Mouse (Mus musculus): ENCODE data around the gene 4930572O03Rik. TPM values are rescaled to one million over a fixed set of nuclear protein-coding genes. Genes with fewer than 3 reads are reported as not detected.
"Not testable (repeated sequence)": the region's sequence is repeated elsewhere in the genome, so short reads cannot be mapped to it uniquely, and the experiment has no call there.

The 4930572O03Rik gene
- polyA plus RNA-seq (2015; fragmentation: Nextera tagmentation; extraction: Ambion mirVana) = not detected in 2 replicates

- not testable (repeated sequence) for H3K27ac ChIP-seq; ATAC-seq (ENCODE audit: insufficient read depth, low FRiP score, low read depth); H3K27me3 ChIP-seq (replicated peaks); H3K4me3 ChIP-seq (replicated peaks); H3K4me2 ChIP-seq; H3K9ac ChIP-seq; H3K4me1 ChIP-seq; H3K36me3 ChIP-seq; H3K9me3 ChIP-seq
- WGBS = 71% methylated on average over 1 of the region's 1 CpGs
Measured at GRCm38 (mm10) chr5:15656959-15657358, at the start of gene 4930572O03Rik. Gene 4930572O03Rik, minus strand, starts transcription at chr5:15657059.

GRCm38 (mm10) chr5:15702891-15703290, 46.0 kb upstream of the 4930572O03Rik start:
- WGBS = 23% methylated on average over 5 of the region's 5 CpGs
- H3K9ac ChIP-seq; H3K9me3 ChIP-seq; H3K4me2 ChIP-seq; H3K4me1 ChIP-seq; H3K36me3 ChIP-seq; H3K27ac ChIP-seq; ATAC-seq (ENCODE audit: insufficient read depth, low FRiP score, low read depth); H3K27me3 ChIP-seq (replicated peaks); H3K4me3 ChIP-seq (replicated peaks): not testable (repeated sequence)

- not testable (repeated sequence) for ATAC-seq (ENCODE audit: insufficient read depth, low FRiP score, low read depth)
Measured at GRCm38 (mm10) chr5:15697719-15698118, 40.9 kb upstream of the 4930572O03Rik start.

GRCm38 (mm10) chr5:15691849-15692248, 35.0 kb upstream of the 4930572O03Rik start:
- not testable (repeated sequence) for H3K27me3 ChIP-seq (replicated peaks); H3K9me3 ChIP-seq; ATAC-seq (ENCODE audit: insufficient read depth, low FRiP score, low read depth); H3K27ac ChIP-seq; H3K36me3 ChIP-seq; H3K9ac ChIP-seq; H3K4me1 ChIP-seq; H3K4me3 ChIP-seq (replicated peaks); H3K4me2 ChIP-seq
- 84% methylated on average over 4 of the region's 4 CpGs for whole genome bisulfite sequencing

More at GRCm38 (mm10) chr5:15697719-15698118, 40.9 kb upstream of the 4930572O03Rik start:
- H3K9me3 ChIP-seq; H3K27ac ChIP-seq; H3K36me3 ChIP-seq; H3K4me3 ChIP-seq (replicated peaks); H3K4me1 ChIP-seq; H3K27me3 ChIP-seq (replicated peaks); H3K9ac ChIP-seq; H3K4me2 ChIP-seq: not testable (repeated sequence)
- 29% methylated on average over 2 of the region's 2 CpGs for WGBS

- H3K4me3 ChIP-seq (replicated peaks); H3K9me3 ChIP-seq; H3K36me3 ChIP-seq; H3K27ac ChIP-seq; H3K4me1 ChIP-seq; H3K4me2 ChIP-seq; H3K27me3 ChIP-seq (replicated peaks); ATAC-seq (ENCODE audit: insufficient read depth, low FRiP score, low read depth); H3K9ac ChIP-seq: not testable (repeated sequence)
- WGBS = 67% methylated on average over 4 of the region's 4 CpGs
Measured at GRCm38 (mm10) chr5:15690822-15691221, 34.0 kb upstream of the 4930572O03Rik start.

- not testable (repeated sequence) for H3K4me1 ChIP-seq; H3K27ac ChIP-seq; H3K4me3 ChIP-seq (replicated peaks); H3K9me3 ChIP-seq; H3K36me3 ChIP-seq; H3K27me3 ChIP-seq (replicated peaks); H3K4me2 ChIP-seq; H3K9ac ChIP-seq
- ATAC-seq (ENCODE audit: insufficient read depth, low FRiP score, low read depth) = peak; percentile 81
- WGBS = 74% methylated on average over 6 of the region's 6 CpGs
Measured at GRCm38 (mm10) chr5:15689659-15690213, 32.9 kb upstream of the 4930572O03Rik start.

GRCm38 (mm10) chr5:15688874-15689658, 32.2 kb upstream of the 4930572O03Rik start:
- H3K9ac ChIP-seq; H3K27me3 ChIP-seq (replicated peaks); H3K4me1 ChIP-seq; H3K4me3 ChIP-seq (replicated peaks); H3K36me3 ChIP-seq; H3K9me3 ChIP-seq; H3K27ac ChIP-seq; H3K4me2 ChIP-seq: not testable (repeated sequence)
- WGBS = 64% methylated on average over 4 of the region's 4 CpGs
- ATAC-seq (ENCODE audit: insufficient read depth, low FRiP score, low read depth) = peak; percentile 79

GRCm38 (mm10) chr5:15681301-15682035, 24.6 kb upstream of the 4930572O03Rik start:
- H3K4me2 ChIP-seq; H3K36me3 ChIP-seq; H3K27me3 ChIP-seq (replicated peaks); H3K4me1 ChIP-seq; H3K4me3 ChIP-seq (replicated peaks); H3K9ac ChIP-seq; H3K9me3 ChIP-seq; H3K27ac ChIP-seq: not testable (repeated sequence)
- peak; percentile 43 for ATAC-seq (ENCODE audit: insufficient read depth, low FRiP score, low read depth)
- whole genome bisulfite sequencing = 79% methylated on average over 8 of the region's 10 CpGs

GRCm38 (mm10) chr5:15679980-15680949, 23.4 kb upstream of the 4930572O03Rik start:
- peak; percentile 65 for ATAC-seq (ENCODE audit: insufficient read depth, low FRiP score, low read depth)
- not testable (repeated sequence) for H3K27me3 ChIP-seq (replicated peaks); H3K4me2 ChIP-seq; H3K27ac ChIP-seq; H3K9me3 ChIP-seq; H3K4me1 ChIP-seq; H3K36me3 ChIP-seq; H3K9ac ChIP-seq; H3K4me3 ChIP-seq (replicated peaks)
- WGBS = 67% methylated on average over 13 of the region's 13 CpGs

GRCm38 (mm10) chr5:15678907-15679306, 22.0 kb upstream of the 4930572O03Rik start:
- not testable (repeated sequence) for H3K4me1 ChIP-seq; H3K36me3 ChIP-seq; H3K27ac ChIP-seq; ATAC-seq (ENCODE audit: insufficient read depth, low FRiP score, low read depth); H3K9me3 ChIP-seq; H3K4me3 ChIP-seq (replicated peaks); H3K27me3 ChIP-seq (replicated peaks); H3K9ac ChIP-seq; H3K4me2 ChIP-seq
- WGBS = 62% methylated on average over 2 of the region's 2 CpGs

- not testable (repeated sequence) for H3K27me3 ChIP-seq (replicated peaks); H3K4me2 ChIP-seq; H3K9me3 ChIP-seq; H3K4me3 ChIP-seq (replicated peaks); H3K36me3 ChIP-seq; H3K27ac ChIP-seq; H3K9ac ChIP-seq; H3K4me1 ChIP-seq
- peak; percentile 75; the same call in 1 of the 2 replicates for ATAC-seq (ENCODE audit: insufficient read depth, low FRiP score, low read depth)
- WGBS = 81% methylated on average over 4 of the region's 4 CpGs
Measured at GRCm38 (mm10) chr5:15677750-15678149, 20.9 kb upstream of the 4930572O03Rik start.

Data from stomach, embryonic 15.5 days (tissue).